Mouse (Mus musculus) inflammation-experienced regulatory T-cells, adult 6 months (primary cell): ENCODE data around the gene Galnt14. TPM values are rescaled to one million over a fixed set of nuclear protein-coding genes. Genes with fewer than 3 reads are reported as not detected.

Experiments used
- ATAC-seq: one replicate; pipeline ENCODE4 v1.8.0; 2017
- polyA plus RNA-seq, 3 experiments: library from polyadenylated mRNA; unstranded; fragments of 100-300 nt; shearing (Covaris generic); gene quantifications; one replicate each; pipeline ENCODE4 v1.2.1; 2017

Galnt14 gene
- polyA plus RNA-seq, 3 experiments from 2014 or later, result 0.66 to 2.1 (median 2.0) TPM

DNA sequence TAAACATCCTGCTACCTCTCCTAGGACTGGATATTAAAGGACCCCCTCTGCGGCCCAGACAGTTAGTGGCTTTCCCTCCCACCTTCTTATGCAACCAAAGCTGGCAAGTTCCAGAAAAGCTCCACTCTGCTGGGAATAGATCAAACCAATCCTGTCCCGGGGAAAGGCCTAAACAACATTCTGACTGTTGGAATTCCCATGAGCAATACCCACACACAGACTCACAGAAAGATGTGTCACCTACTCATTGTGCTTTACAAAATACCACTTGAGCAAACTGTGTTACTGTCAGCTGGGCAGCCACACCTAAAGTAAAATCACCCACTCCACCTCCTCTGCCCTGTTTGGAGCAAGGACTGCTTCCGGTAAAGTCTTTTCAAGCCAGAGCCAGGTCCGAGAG, 207.6 kb downstream of the Galnt14 start:
- ATAC-seq, result no peak

- ATAC-seq, result no peak
Measured at GRCm38 (mm10) chr17:73489519-73489918, 220.7 kb downstream of the Galnt14 start.

GRCm38 (mm10) chr17:73487792-73488191, 222.5 kb downstream of the Galnt14 start:
- no peak for ATAC-seq

DNA sequence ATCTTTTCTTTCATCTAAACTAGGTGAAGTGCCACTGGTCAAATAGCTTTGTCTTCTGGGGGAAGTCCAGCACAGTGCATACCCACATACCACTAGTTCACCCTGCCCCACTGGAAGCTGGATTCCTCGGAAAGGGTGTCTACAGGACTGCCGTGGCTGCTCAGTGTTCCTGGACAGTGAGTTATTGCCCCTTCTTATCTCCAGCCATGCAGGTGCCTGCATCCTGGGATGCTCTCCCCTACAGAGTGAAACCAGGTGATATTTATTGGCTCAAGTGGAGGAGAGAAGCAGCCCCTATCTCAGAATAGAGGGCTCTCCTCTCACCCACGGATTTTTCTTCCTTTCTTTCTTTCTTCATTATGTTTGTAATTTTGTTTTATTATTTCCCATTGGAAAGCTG, 222.9 kb downstream of the Galnt14 start:
- no peak for ATAC-seq

GRCm38 (mm10) chr17:73477096-73478076, 232.9 kb downstream of the Galnt14 start:
- ATAC-seq, result no peak

GRCm38 (mm10) chr17:73474371-73474770, 235.9 kb downstream of the Galnt14 start:
- no peak for ATAC-seq

DNA sequence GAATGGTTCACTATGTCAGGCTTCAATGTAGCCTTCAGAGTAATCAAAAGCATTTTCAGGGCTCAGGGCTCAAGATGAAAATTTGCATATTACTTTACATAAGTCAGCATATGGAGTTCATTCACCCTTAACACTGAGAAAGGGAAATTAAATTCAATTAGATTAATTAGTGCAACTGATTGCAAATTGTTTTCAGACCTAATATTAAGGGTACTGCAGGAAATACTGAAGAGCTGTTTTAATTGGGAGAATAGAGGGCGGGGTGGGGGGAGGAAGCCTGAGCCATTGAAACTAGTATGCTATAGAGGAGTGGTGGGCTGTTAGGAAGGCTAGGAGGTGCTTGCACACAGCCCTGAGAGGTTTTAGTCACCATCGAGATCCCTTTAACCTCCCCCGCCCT, 237.2 kb downstream of the Galnt14 start:
- no peak for ATAC-seq

- ATAC-seq, result no peak
Measured at GRCm38 (mm10) chr17:73460874-73461273, 249.4 kb downstream of the Galnt14 start.

DNA sequence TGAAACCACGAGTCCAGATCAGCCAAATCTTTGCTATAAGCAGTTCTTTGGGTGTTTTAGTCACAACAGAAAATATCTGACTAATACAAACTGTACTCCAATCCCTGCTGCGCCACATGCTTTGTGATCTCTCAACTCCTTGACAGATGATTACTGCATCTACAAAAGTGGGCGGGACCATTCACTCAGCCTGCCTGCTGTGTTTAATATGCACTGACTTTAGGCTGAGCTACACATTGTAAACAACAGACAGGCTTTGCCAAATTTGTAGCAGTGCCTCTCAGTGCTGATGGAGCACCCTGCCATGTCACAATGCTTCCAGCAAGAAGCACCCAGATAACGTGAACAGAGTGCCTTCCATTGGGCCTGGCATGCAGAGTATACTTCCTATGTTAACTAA, 251.5 kb downstream of the Galnt14 start:
- ATAC-seq, result no peak

DNA sequence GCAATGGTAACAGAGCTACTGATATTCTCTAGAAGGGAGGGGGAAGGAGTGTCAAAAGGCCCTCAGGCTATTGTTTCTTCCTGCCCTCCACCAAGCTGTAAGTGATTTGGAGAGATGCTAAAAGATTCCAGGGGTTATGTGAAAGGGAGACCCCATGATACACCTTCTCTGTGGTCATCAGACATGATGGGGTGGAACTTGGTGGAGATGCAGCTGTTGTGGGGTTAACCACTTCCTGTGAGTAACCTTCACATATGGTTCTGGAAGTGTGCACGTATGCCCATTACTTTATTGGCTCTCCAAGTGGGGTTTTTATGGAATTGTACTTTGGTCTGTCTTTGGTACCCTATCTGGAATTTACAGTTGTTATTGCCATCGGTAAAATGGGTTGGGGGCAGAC, 253.7 kb downstream of the Galnt14 start:
- ATAC-seq, result peak; percentile 78

- ATAC-seq, result peak; percentile 26
Measured at GRCm38 (mm10) chr17:73453646-73454045, 256.6 kb downstream of the Galnt14 start.

DNA sequence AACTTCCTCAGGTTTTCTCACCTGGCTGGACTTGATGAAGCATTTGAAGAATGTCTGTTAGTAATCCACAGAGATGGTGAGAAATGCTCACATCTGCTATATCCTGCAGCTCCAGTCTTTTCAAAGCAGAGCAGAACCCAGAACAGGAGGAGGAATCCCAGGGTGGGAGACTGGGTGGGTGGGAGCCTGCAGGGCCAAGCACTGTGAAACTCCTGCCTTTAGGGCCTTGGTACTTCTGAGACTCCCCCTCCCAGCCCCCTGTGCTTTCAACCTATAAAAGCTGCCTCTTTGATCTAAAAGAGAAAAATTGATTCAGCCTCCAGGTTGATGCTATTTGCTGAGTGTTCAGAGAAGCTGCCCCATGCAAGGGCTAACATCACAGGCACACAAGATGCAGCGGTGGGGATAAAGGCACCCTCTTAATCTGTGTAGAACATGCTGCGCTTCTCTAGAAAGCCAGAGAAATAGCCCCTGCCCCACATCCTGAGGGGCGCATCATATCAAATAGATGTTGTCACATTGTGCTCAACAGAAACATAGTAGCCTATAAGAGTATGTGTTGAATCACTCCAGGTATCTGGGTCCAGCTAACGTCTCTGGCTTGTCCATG, 258.0 kb downstream of the Galnt14 start:
- no peak for ATAC-seq

GRCm38 (mm10) chr17:73449104-73449503, 261.1 kb downstream of the Galnt14 start:
- ATAC-seq, result peak; percentile 70

Other genes starting within 250 kb of the Galnt14 start
- gene Ehd3, start 93.7 kb upstream of the Galnt14 start, polyA plus RNA-seq, result 10 to 100 TPM; 54.9 to 87.1 (median 77.4) TPM
- gene Xdh, start 239.7 kb upstream of the Galnt14 start, polyA plus RNA-seq, result 10 to 100 TPM; 15.8 to 38.5 (median 37.1) TPM